16 mouse cellular contexts compared by ENCODE assay signal in the genomic region with DNA sequence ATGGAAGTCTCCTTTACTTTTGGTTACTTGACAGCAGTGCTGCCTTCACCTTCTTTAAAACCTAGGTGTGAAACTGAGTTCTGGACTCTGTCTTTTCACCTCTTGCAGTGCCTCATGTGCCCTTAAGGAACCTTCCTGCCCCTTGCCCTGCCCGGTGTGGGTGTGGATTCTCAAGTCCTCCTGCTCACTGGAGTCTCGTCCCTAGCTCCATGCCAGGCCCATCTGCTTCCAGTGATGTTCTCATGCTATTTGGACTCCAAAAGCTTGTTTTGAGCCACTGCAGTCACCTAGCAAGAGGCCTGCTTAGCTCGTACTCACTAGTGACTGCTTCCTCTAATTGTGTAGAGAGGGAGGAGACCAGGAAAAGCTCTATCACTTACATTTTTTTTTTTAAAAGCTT. TPM values are rescaled to one million over a fixed set of nuclear protein-coding genes. Genes with fewer than 3 reads are reported as not detected.
DNase-seq lines count a peak whose midpoint lies in the region; ATAC-seq and TF ChIP-seq lines count a peak whose summit lies in the region.
"Had no signal": no experiment of that assay in that cellular context is flagged by ENCODE, and none has a peak within 500 bp of the region (broad histone marks: within the 10 kb centered on the region; RNA-seq: fewer than 3 reads in every experiment).

No protein-coding gene starts in this region.

- no peaks in the 10 kb centered on the region for H3K36me3 ChIP-seq in kidney, adult 2 months (ENCODE audit: control insufficient read depth, insufficient read depth, low read length)
- H3K36me3 ChIP-seq: forebrain, embryonic 12.5 days; liver, embryonic 15.5 days; stomach, embryonic 15.5 days had no signal

- WGBS in kidney, adult 2 months = 37% methylated on average over 3 of the region's 3 CpGs

- ATAC-seq in megakaryocyte, adult 5-6 weeks (ENCODE audit: poor library complexity, severe bottlenecking) = no peak

- DNase-seq in gastrocnemius, adult 2 months = peak; percentile 47
- DNase-seq in gastrocnemius, postnatal 10 days = no peak
- DNase-seq in kidney, adult 2 months = peak; percentile 80
- DNase-seq in kidney, postnatal 4 days = no peak
- DNase-seq in cerebellum, postnatal 36 days = peak; percentile 41 to 44
- DNase-seq in kidney, postnatal 25 days = peak; percentile 61 to 84
- no peak for DNase-seq in adrenal gland, postnatal 10 days
- DNase-seq: adrenal gland, adult 2 months; embryo, embryonic 11 days; midbrain, embryonic 14.5 days; spleen, adult 18-20 months had no signal

- no peak for TF ChIP-seq CTCF in gastrocnemius, adult 2 months (IDR thresholded peaks at IDR 0.05)
- TF ChIP-seq CTCF in kidney, adult 2 months (conservative IDR thresholded peaks at IDR 0.05; ENCODE audit: insufficient read depth, insufficient read length, low read depth, low read length) = no peak

- intact Hi-C loops in gastrocnemius, adult 2 months (cut with DNase I) = no loop called here

- peaks cover 23% of the 10 kb centered on the region for H3K4me1 ChIP-seq in kidney, adult 2 months (ENCODE audit: control insufficient read depth, insufficient read depth, low read length)
- H3K4me1 ChIP-seq: forebrain, embryonic 12.5 days; limb, embryonic 13.5 days; stomach, embryonic 15.5 days had no signal

- peak overlapping the region; percentile 65 for H3K27ac ChIP-seq in gastrocnemius, adult 2 months
- H3K27ac ChIP-seq in kidney, adult 2 months (ENCODE audit: insufficient read depth, low read depth, low read length) = peak overlapping the region; percentile 10
- H3K27ac ChIP-seq: forebrain, embryonic 12.5 days; limb, embryonic 13.5 days; liver, embryonic 15.5 days; stomach, embryonic 15.5 days had no signal

- H3K27me3 ChIP-seq in kidney, adult 2 months (replicated peaks; ENCODE audit: control insufficient read depth, insufficient read depth, low read length) = no peaks in the 10 kb centered on the region
- H3K27me3 ChIP-seq: forebrain, embryonic 12.5 days; limb, embryonic 13.5 days; liver, embryonic 15.5 days; stomach, embryonic 15.5 days had no signal

- no peak for TF ChIP-seq POLR2A in kidney, adult 2 months (IDR thresholded peaks at IDR 0.05; ENCODE audit: low read depth, low read length)

- no peak overlapping the region for H3K4me3 ChIP-seq in gastrocnemius, adult 2 months
- no peak overlapping the region for H3K4me3 ChIP-seq in kidney, adult 2 months (ENCODE audit: insufficient read depth, low read depth, low read length)
- H3K4me3 ChIP-seq: forebrain, embryonic 12.5 days; limb, embryonic 13.5 days; liver, embryonic 15.5 days; stomach, embryonic 15.5 days had no signal

RNA-seq across cellular contexts. Expression of a gene that starts 50.4 kb away (rescaled TPM):
- 10 to 100 TPM; 20.5 to 22.0 TPM for total RNA-seq in gastrocnemius, adult 2 months (2021)
- total RNA-seq in gastrocnemius, postnatal 10 days (2021) = 10 to 100 TPM; 33.6 to 33.7 TPM
- 18.3 and 23.4 TPM in 2 replicates for polyA plus RNA-seq in kidney, adult 2 months (2012; rRNA removed)
- total RNA-seq in megakaryocyte, adult 5-6 weeks (2015) = 5.7 and 14.8 TPM in 2 replicates
- 8.2 and 9.3 TPM in 2 replicates for total RNA-seq in megakaryocyte, adult 5-6 weeks (2017)
- total RNA-seq in adrenal gland, postnatal 10 days (2021) = 10 to 100 TPM; 26.4 to 33.3 TPM

Comparison
In these comparisons a context has a peak if more than half of its experiments do, and no peak if none do; other contexts are left out.
1. DNase-seq: peak in gastrocnemius, adult 2 months (single experiment), kidney, adult 2 months (single experiment), cerebellum, postnatal 36 days (2 of 2) and kidney, postnatal 25 days (2 of 2); none in gastrocnemius, postnatal 10 days (single experiment), kidney, postnatal 4 days (0 of 2) and adrenal gland, postnatal 10 days (single experiment).